Mouse (Mus musculus) kidney, postnatal 14 days (tissue): ENCODE measurements around the gene Dusp9.

Experiments
- DNase-seq: peaks from one replicate; pipeline ENCODE4 v3.0.0; 2022; ENCODE audit warnings: mixed read lengths

Dusp9 gene

GRCm38 (mm10) chrX:73639255-73639675 lies at the start of gene Dusp9:
TSS of gene Dusp9 (plus strand) at chrX:73639419.
- peak; percentile 53 for DNase-seq

- DNase-seq = peak; percentile 18
These were observed 46.0 kb upstream of the Dusp9 start for GRCm38 (mm10) chrX:73593212-73593611.

- peak; percentile 22 for DNase-seq
These were observed 44.6 kb upstream of the Dusp9 start for GRCm38 (mm10) chrX:73594451-73595121.

DNA sequence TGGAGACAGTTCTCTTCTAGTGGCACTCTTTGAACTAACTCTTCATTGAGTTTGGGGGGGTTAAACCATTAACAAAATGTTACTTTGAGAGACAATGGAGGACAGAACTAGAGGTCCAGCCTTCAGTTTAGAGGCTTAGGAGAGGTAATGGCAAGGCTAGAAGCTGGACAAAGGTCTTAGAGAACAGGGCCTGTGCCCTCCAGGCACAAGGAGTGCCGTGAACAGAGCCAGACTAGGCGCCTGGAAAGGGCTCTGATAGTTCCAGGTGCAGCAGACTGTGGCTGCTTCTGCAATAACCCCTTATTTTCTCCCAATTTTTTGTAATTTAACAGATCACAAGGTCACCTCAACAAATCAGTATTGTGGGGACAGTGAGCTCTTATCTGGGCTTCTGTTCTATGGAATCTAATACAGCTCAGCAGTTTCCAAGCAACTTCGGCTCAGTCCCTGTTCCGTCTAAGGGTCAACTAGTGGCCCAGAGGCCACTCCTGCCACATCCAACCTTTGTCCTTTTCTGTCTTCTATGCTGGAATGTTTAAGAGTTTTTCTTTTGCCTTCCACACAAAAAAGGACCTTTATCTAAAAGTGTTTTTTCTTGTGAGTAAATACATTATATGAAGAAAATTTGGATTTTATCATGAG lies 43.8 kb upstream of the Dusp9 start:
- DNase-seq = no peak

GRCm38 (mm10) chrX:73601456-73601855 lies 37.8 kb upstream of the Dusp9 start:
- no peak for DNase-seq

DNA sequence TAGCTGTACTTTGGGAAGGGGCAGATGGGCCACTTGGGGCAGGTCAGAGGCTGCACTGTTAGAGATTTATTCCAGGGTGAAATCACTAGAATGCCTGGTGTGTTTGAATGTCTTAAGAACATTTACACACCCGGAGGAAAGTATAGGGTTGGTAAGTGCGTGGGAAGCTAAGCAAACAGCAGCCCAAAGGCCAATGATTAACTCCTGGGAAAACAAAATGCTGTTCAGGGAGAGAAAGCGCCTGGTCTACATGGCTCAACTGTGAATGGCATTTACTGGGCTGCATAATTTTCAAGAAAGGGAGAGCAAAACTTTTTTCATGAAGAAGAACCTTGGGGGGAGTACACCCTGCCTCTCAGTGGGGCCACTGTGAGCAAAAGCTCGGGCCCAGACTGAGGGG lies 25.6 kb upstream of the Dusp9 start:
- peak; percentile 14 for DNase-seq

DNA sequence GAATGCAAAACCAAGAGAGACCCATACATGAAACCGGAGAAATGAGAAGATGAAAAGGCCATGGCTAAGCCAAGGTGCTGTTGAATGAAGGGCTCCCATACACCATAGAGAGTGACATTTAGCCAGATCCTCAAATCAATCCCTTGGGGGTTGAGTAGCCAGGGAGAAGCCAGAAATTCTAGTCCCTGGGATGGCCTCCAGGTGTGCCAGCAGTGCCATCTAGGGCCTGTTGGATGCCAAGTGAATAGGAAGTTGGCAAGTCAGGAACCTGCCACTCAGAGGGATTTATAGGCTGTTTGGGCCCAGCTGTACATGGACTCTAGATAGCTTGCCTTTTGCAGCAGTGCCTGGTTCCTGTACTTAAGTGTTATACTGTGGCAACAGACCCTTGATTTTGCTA lies 23.3 kb upstream of the Dusp9 start:
- no peak for DNase-seq

DNA sequence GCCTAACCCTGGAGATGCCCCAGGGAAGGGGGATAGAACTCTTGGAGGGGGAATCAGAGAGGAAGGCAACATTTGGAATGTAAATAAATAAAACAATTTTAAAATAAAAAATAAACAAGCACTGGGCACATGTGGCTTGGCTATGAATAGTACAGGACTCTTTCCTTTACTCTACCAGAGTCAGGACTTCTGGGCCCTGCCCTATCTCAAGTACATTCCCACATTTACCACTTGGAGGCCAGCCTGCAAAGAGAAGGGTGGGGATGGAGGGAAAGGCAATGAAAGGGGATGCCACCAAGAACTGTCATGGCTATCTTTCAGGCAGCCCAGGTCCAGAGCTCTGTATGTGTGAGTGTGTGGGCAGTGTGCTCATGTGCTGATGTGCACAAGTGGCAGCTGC lies 19.8 kb upstream of the Dusp9 start:
- no peak for DNase-seq

GRCm38 (mm10) chrX:73619890-73620289 lies 19.3 kb upstream of the Dusp9 start:
- no peak for DNase-seq

DNA sequence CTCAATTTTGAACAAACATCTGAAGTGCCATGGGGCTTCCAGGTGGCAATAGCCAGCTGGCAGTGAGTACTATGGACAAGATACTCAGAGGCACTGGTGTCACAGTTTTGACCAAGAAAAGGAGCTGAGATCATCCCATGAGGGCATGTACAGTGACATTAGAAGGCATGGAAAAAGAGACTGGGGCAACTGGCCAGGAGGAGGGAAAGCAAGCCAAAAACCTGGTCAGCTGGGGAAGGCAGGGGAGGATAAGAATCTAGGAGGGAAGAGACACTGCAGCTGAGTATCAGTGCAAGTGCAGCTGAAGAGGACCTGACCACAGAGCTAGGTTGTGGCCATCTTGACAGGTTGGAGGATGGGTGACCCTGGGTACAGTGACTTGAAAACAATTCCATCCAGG lies 12.2 kb upstream of the Dusp9 start:
- DNase-seq = no peak

DNA sequence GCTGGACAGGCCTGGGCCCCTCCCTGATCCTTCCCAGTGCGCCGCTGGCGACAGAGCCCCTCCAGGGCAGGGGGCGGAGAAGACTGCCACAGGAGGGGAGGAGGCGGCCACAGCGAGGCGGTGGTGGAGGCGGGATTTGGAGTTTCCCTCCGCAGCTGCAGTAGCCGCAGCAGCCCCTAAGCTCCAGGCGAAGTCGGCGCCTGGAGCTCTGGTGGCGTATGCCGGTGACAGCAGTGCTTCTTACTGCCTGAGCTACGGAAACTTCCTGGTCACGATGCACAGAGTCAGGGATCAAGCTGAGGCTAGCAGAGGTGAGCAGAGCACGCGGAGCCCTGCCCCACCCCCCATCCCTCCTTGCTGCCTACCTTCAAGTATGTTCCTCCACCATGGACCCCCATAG lies 3.8 kb upstream of the Dusp9 start:
- DNase-seq = no peak

GRCm38 (mm10) chrX:73637415-73637814 lies 1.8 kb upstream of the Dusp9 start:
- DNase-seq = no peak

GRCm38 (mm10) chrX:73639901-73640469 lies 766 bp downstream of the Dusp9 start:
- no peak for DNase-seq

- DNase-seq = no peak
These were observed 5.9 kb downstream of the Dusp9 start for GRCm38 (mm10) chrX:73645121-73645520.

GRCm38 (mm10) chrX:73650869-73651268 lies 11.7 kb downstream of the Dusp9 start:
- no peak for DNase-seq

DNA sequence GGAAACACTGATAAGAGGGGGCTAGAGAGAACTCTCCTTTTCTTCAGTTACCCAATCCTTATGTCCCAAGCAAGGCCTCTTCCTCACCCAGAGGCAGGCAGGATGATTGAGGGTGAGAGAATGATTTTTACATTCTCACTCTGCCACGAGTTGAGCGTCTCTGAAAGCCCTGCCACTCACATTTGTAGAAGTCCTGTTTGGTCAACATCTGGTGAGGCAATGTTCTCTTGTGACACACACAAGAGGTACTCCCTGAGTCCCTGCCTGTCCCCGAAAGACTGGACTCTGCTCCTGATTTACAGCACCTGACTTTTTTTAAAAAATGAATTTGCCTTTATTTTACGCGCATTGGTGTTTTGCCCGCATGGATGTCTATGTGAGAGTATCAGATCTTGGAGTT lies 14.2 kb downstream of the Dusp9 start:
- DNase-seq = no peak

- DNase-seq = peak; percentile 82
These were observed 15.0 kb downstream of the Dusp9 start for GRCm38 (mm10) chrX:73654177-73654576.

GRCm38 (mm10) chrX:73655529-73655928 lies 16.3 kb downstream of the Dusp9 start:
- no peak for DNase-seq

DNA sequence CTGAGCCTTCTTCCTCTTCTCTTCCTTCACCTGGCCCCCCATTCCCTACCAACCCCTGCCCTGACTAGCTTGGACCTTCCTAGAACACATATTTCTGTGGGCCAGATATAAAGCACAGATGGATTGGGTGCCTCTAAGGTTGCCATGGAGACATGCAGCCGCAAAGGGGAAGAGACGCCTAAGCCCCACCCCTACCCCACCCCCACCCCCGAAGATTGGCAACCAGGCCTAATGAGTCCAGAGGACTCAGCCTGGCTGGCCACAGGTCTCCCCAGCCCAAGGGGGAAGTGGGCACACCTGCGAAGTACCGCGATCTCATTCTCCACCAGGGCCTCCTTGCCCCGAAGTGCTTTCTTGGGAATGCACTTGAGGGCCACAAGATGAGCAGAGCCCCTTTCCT lies 19.2 kb downstream of the Dusp9 start:
- DNase-seq = no peak

DNA sequence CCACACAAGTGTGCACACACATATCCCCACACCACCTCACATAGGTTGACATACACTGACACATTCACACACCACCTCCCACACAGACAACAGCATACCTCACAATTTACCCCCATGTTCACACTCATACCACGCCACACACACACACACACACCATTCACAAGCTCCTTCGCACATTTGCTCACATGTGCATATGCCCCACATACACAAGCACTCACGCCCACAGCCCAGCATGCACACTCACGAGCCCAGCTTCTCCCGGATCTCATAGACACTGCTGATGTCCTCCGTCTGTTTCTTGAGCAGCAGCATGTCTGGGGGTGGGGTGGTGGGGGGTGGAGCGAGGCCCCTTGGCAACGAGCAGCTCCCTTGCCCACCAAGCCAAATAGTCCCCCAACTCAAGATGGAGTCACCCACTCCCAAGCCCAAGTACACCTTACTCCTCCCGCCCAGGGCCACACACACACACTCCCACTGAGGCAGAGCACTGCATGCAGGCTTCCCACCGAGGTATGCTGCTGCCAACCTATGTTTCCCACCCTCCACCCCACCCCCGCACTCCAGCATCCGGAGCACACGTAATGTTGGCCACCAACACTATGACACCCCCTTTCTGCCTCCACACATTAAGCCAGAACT lies 19.8 kb downstream of the Dusp9 start:
- DNase-seq = no peak

DNA sequence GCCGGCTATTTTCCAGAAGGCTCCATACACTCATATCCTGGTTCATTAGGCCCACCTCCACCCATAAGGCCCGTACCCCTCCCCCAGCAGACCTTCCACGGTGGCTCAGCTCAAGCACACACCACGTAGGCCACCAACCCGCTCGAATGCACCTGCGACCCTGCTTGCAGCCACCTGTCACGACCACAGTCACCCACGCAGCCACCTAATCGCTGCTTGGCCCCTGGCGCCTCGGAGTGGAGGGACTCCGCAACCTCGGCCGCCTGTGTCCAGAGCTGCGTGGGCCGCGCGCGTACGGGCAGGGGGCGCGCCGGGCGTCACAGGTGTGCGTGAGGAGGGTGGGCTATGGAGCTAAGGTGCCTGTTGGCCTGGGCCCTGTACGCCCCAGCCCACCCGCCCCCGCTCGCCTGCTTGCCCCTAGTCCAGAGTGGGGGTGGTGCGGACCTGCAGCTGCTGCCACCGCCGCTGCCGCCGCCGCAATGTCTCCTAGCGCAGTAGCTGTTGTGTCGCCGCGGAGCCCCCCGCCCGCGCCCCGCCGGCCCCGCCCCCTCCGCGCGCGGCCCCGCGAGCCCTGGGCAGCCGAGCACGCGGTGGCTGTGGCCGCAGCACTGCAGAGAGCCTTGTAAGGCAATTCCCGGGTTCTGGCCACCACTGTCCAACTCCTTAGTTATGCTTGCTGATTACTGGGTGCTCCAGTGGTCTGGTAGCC lies 20.5 kb downstream of the Dusp9 start, which contains the start of gene Pnck:
Pnck (minus strand) TSS at position 543 of the 709 bp plus-strand sequence.
- DNase-seq = no peak

- DNase-seq = no peak
These were observed 21.1 kb downstream of the Dusp9 start for GRCm38 (mm10) chrX:73660284-73660665.

DNA sequence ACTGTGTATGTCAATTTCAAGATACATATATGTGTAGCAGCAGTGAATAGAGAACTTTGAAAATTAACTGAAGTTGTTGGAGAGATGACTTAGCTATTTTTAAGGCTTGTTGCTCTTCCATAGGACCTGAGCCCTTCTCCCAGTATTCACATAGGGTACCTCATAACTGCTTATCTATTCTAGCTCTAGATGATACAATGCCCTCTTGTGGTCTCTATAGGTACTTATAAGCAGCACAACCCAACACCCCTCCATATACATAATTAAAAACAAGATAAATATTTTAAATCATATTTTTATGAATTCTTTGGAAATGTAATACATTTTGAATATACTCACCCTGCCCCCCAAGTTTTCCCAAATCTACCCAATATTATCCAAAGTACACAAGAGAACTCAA lies 23.9 kb downstream of the Dusp9 start:
- DNase-seq = no peak
